Mouse (Mus musculus) neural tube, embryonic 11.5 days (tissue): Measurements from ENCODE around the gene Hoxb1. TPM values are rescaled to one million over a fixed set of nuclear protein-coding genes. Genes with fewer than 3 reads are reported as not detected.

Source experiments
- ATAC-seq: fragments of 200-750 bp; cut with Nextera tagmentation; 2 replicates; pipeline ENCODE4 v1.8.0; 2017; ENCODE audit warnings: moderate number of reproducible peaks, mild to moderate bottlenecking, moderate TSS enrichment, moderate library complexity; ENCODE audit not compliant: insufficient read depth, low FRiP score, low TSS enrichment
- DNase-seq: peaks from one replicate; pipeline ENCODE4 v3.0.0-alpha.2; 2015; ENCODE audit warnings: low spot score
- H3K27ac ChIP-seq: fragments of 300-500 bp; sonication (generic); 2 replicates; pipeline ENCODE4 v1.5.1; 2014; ENCODE audit warnings: low read depth, mild to moderate bottlenecking, low read length
- H3K27me3 ChIP-seq: fragments of 300-500 bp; sonication (generic); 2 replicates; pipeline ENCODE4 v1.6.1; 2014; ENCODE audit warnings: mild to moderate bottlenecking, low read length, mixed read lengths; ENCODE audit not compliant: control insufficient read depth, insufficient read depth
- H3K36me3 ChIP-seq: fragments of 300-500 bp; sonication (generic); 2 replicates; pipeline ENCODE4 v1.6.1; 2014; ENCODE audit warnings: mild to moderate bottlenecking, low read length, moderate library complexity, mixed read lengths; ENCODE audit not compliant: control insufficient read depth, insufficient read depth
- H3K4me1 ChIP-seq: fragments of 300-500 bp; sonication (generic); 2 replicates; pipeline ENCODE4 v1.6.1; 2014; ENCODE audit warnings: low read length, mixed read lengths; ENCODE audit not compliant: control insufficient read depth, insufficient read depth
- H3K4me2 ChIP-seq: fragments of 300-500 bp; sonication (generic); 2 replicates; pipeline ENCODE4 v1.6.1; 2014; ENCODE audit warnings: low read depth, mild to moderate bottlenecking, moderate library complexity
- H3K4me3 ChIP-seq: fragments of 300-500 bp; sonication (generic); 2 replicates; pipeline ENCODE4 v1.5.1; 2014; ENCODE audit warnings: low read depth, low read length
- H3K9ac ChIP-seq: fragments of 300-500 bp; sonication (generic); 2 replicates; pipeline ENCODE4 v1.6.1; 2014; ENCODE audit warnings: mild to moderate bottlenecking, low read length
- H3K9me3 ChIP-seq: fragments of 300-500 bp; sonication (generic); 2 replicates; pipeline ENCODE4 v1.6.1; 2016; ENCODE audit warnings: low read length; ENCODE audit not compliant: control insufficient read depth
- WGBS: fragments of 180-500 bp; shearing (Covaris S2); extraction: QIAGEN DNeasy Blood & Tissue Kit; methylation state at CpG from one replicate; pipeline ENCODE4 v1.1.7; 2014; 5-methylcytosine and 5-hydroxymethylcytosine counted together
- polyA plus RNA-seq: library from polyadenylated mRNA; unstranded; fragments of >200 nt; fragmentation: Nextera tagmentation; extraction: Ambion mirVana; gene quantifications from 2 replicates; pipeline ENCODE4 v1.2.1, GENCODE M21; 2014

Gene Hoxb1
- polyA plus RNA-seq, 1 experiment from 2014 or later, result 17.2 TPM

DNA sequence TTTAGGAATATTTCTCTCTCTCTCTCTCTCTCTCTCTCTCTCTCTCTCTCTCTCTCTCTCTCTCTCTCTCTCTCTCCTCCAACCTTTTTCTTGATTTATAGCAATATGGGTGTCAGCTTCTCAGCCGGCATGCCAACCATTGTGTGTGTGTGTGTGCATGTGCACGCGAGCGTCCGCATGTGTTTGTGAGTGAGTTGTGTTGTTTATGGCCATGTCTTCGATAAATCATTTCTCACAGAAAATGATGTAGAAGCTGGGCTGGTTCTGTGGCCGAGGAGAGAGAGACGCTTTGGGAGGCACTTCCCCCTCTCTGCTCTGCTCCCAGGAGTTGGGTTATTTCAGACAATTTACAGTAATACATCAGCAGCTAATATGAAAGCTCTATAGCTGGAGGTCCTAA is 36.9 kb upstream of the Hoxb1 start:
- ATAC-seq (no peak), DNase-seq (no peak)
- H3K9ac ChIP-seq, result peak overlapping the region; percentile 100
- H3K27ac ChIP-seq, result peak overlapping the region; percentile 100
- peak overlapping the region; percentile 96 for H3K4me3 ChIP-seq
- peaks cover 5% of the 10 kb centered on the region for H3K36me3 ChIP-seq
- H3K9me3 ChIP-seq, result no peaks in the 10 kb centered on the region
- H3K4me1 ChIP-seq, result peaks cover 69% of the 10 kb centered on the region
- H3K4me2 ChIP-seq, result peak overlapping the region; percentile 100
- WGBS, result 9% methylated on average over 8 of the region's 8 CpGs
- no peaks in the 10 kb centered on the region for H3K27me3 ChIP-seq

- H3K27me3 ChIP-seq, result no peaks in the 10 kb centered on the region
- H3K27ac ChIP-seq, result peak overlapping the region; percentile 100
- H3K4me3 ChIP-seq, result peak overlapping the region; percentile 96
- H3K4me2 ChIP-seq, result peak overlapping the region; percentile 100
- peaks cover 8% of the 10 kb centered on the region for H3K36me3 ChIP-seq
- 0% methylated on average over 8 of the region's 8 CpGs for WGBS
- DNase-seq (peak; percentile 58), ATAC-seq (no peak)
- peak overlapping the region; percentile 100 for H3K9ac ChIP-seq
- H3K4me1 ChIP-seq, result peaks cover 86% of the 10 kb centered on the region
- no peaks in the 10 kb centered on the region for H3K9me3 ChIP-seq
These were observed 33.4 kb upstream of the Hoxb1 start for GRCm38 (mm10) chr11:96332105-96332504.

GRCm38 (mm10) chr11:96332618-96333032 is 32.9 kb upstream of the Hoxb1 start:
- ATAC-seq (no peak), DNase-seq (peak; percentile 69)
- peak overlapping the region; percentile 100 for H3K9ac ChIP-seq
- peaks cover 86% of the 10 kb centered on the region for H3K4me1 ChIP-seq
- no peaks in the 10 kb centered on the region for H3K9me3 ChIP-seq
- under 1% methylated on average over 35 of the region's 35 CpGs for WGBS
- H3K4me2 ChIP-seq, result peak overlapping the region; percentile 100
- H3K27ac ChIP-seq, result peak overlapping the region; percentile 100
- H3K36me3 ChIP-seq, result peaks cover 8% of the 10 kb centered on the region
- H3K4me3 ChIP-seq, result peak overlapping the region; percentile 96
- no peaks in the 10 kb centered on the region for H3K27me3 ChIP-seq

GRCm38 (mm10) chr11:96333241-96334001 is 32.1 kb upstream of the Hoxb1 start:
- Histone ChIP-seq H3K4me2 (peak overlapping the region; percentile 100), H3K27ac (peak overlapping the region; percentile 100), H3K4me1 (peaks cover 91% of the 10 kb centered on the region), H3K36me3 (peaks cover 8% of the 10 kb centered on the region), H3K27me3 (no peaks in the 10 kb centered on the region), H3K4me3 (peak overlapping the region; percentile 96), H3K9me3 (no peaks in the 10 kb centered on the region), H3K9ac (peak overlapping the region; percentile 100)
- ATAC-seq (no peak), DNase-seq (peak; percentile 65)
- WGBS, result 4% methylated on average over 17 of the region's 17 CpGs

GRCm38 (mm10) chr11:96334002-96334364 is 31.6 kb upstream of the Hoxb1 start:
- peaks cover 92% of the 10 kb centered on the region for H3K4me1 ChIP-seq
- no peak for DNase-seq
- H3K9me3 ChIP-seq, result no peaks in the 10 kb centered on the region
- peak overlapping the region; percentile 100 for H3K27ac ChIP-seq
- H3K4me3 ChIP-seq, result peak overlapping the region; percentile 96
- H3K9ac ChIP-seq, result peak overlapping the region; percentile 100
- ATAC-seq, result no peak
- H3K27me3 ChIP-seq, result no peaks in the 10 kb centered on the region
- H3K4me2 ChIP-seq, result peak overlapping the region; percentile 100
- WGBS, result 6% methylated on average over 2 of the region's 2 CpGs
- H3K36me3 ChIP-seq, result peaks cover 8% of the 10 kb centered on the region

- peak overlapping the region; percentile 100 for H3K4me2 ChIP-seq
- peak overlapping the region; percentile 100 for H3K9ac ChIP-seq
- 33% methylated on average over 3 of the region's 3 CpGs for WGBS
- peak overlapping the region; percentile 96 for H3K4me3 ChIP-seq
- no peak for ATAC-seq
- H3K36me3 ChIP-seq, result peaks cover 8% of the 10 kb centered on the region
- H3K4me1 ChIP-seq, result peaks cover 94% of the 10 kb centered on the region
- peak overlapping the region; percentile 100 for H3K27ac ChIP-seq
- H3K27me3 ChIP-seq, result no peaks in the 10 kb centered on the region
- H3K9me3 ChIP-seq, result no peaks in the 10 kb centered on the region
- DNase-seq, result no peak
These were observed 30.6 kb upstream of the Hoxb1 start for GRCm38 (mm10) chr11:96334998-96335397.

DNA sequence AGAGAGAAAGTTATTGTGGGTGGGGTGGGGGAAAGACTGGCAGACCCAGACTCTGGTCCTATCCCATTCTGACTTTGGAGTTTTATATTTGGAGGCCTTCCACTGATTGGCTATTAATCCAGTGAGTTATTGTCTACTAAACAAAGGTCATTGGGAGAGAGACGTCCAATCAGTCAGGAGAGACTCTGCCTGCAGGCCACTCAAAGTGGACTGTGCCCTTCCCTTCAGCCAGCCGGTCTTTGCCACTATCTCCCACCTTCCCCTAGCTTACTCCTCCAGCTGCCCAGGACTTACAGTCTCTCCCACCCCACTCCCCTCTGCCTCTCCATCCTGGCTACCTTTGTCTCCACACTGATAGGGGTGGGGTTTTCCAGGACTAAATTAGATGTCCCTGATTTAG is 29.0 kb upstream of the Hoxb1 start:
- H3K9me3 ChIP-seq, result no peaks in the 10 kb centered on the region
- peaks cover 85% of the 10 kb centered on the region for H3K4me1 ChIP-seq
- ATAC-seq (no peak), DNase-seq (peak; percentile 66)
- peak overlapping the region; percentile 100 for H3K4me2 ChIP-seq
- no peaks in the 10 kb centered on the region for H3K27me3 ChIP-seq
- 7% methylated on average over 2 of the region's 2 CpGs for whole genome bisulfite sequencing
- peaks cover 5% of the 10 kb centered on the region for H3K36me3 ChIP-seq
- peak overlapping the region; percentile 100 for H3K27ac ChIP-seq
- peak overlapping the region; percentile 60 for H3K4me3 ChIP-seq
- peak overlapping the region; percentile 100 for H3K9ac ChIP-seq

DNA sequence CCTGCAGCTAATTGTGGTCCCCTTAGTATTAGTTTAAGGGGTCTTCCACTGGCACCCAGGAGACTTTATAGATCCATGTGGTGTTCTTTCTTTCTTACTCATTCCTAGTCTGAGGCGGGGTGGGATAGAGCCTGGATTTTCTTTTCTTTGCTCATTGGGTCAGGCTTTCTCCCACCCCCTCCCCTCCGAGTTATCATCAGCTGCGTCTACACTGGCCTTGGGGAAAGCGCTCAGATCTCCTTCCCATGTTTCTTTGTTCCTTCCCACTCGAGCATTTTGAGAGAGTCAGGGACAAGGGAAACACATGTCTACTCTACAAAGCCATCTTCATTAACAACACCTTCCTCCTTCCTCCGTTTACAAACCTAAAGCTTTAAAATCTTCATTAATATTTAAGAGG is 28.5 kb upstream of the Hoxb1 start:
- Histone ChIP-seq H3K27me3 (no peaks in the 10 kb centered on the region), H3K9me3 (no peaks in the 10 kb centered on the region), H3K4me2 (peak overlapping the region; percentile 100), H3K4me3 (peak overlapping the region; percentile 60), H3K9ac (peak overlapping the region; percentile 100), H3K4me1 (peaks cover 84% of the 10 kb centered on the region), H3K36me3 (peaks cover 5% of the 10 kb centered on the region), H3K27ac (peak overlapping the region; percentile 100)
- ATAC-seq, result no peak
- peak; percentile 54 for DNase-seq
- 5% methylated on average over 6 of the region's 6 CpGs for WGBS
